Mouse (Mus musculus) CH12.LX (cell line): Measurements from ENCODE around the gene Tmc4.

Experiments
- CTCF ChIP-seq, 2 experiments: IDR thresholded peaks in 1 of 2; conservative IDR thresholded peaks in 1 of 2; 2 replicates each; pipeline ENCODE4 v1.5.1; 2011 to 2012; ENCODE audit warnings: low read depth in 2 of 2, low read length in 2 of 2, improper control_type of control experiment in 1 of 2, inconsistent platforms in 1 of 2, mild to moderate bottlenecking in 1 of 2, moderate library complexity in 1 of 2
- EP300 ChIP-seq: IDR thresholded peaks from 2 replicates; pipeline ENCODE4 v1.6.1; 2011; ENCODE audit warnings: low read length, improper control_type of control experiment
- IRF4 ChIP-seq: IDR thresholded peaks from 2 replicates; pipeline ENCODE4 v1.6.1; 2014; ENCODE audit warnings: low read depth, mild to moderate bottlenecking, inconsistent platforms, low read length, improper control_type of control experiment
- MAFK ChIP-seq: IDR thresholded peaks from 2 replicates; pipeline ENCODE4 v1.6.1; 2011; ENCODE audit warnings: low read length, improper control_type of control experiment; ENCODE audit not compliant: insufficient replicate concordance
- MAZ ChIP-seq: IDR thresholded peaks from 2 replicates; pipeline ENCODE4 v1.6.1; 2012; ENCODE audit warnings: low read depth, mild to moderate bottlenecking, inconsistent platforms, low read length, improper control_type of control experiment, moderate library complexity
- MYC ChIP-seq: IDR thresholded peaks from 2 replicates; pipeline ENCODE4 v1.6.1; 2011; ENCODE audit warnings: low read depth, mild to moderate bottlenecking, improper control_type of control experiment, low read length
- NRF1 ChIP-seq: IDR thresholded peaks from 2 replicates; pipeline ENCODE4 v1.6.1; 2014; ENCODE audit warnings: low read depth, mild to moderate bottlenecking, inconsistent platforms, low read length, improper control_type of control experiment, moderate library complexity
- POLR2A ChIP-seq: IDR thresholded peaks from 2 replicates; pipeline ENCODE4 v1.6.1; 2011; ENCODE audit warnings: low read depth, mild to moderate bottlenecking, improper control_type of control experiment, low read length
- RAD21 ChIP-seq: IDR thresholded peaks from 2 replicates; pipeline ENCODE4 v1.6.1; 2011; ENCODE audit warnings: low read depth, mild to moderate bottlenecking, low read length, improper control_type of control experiment, moderate library complexity
- ZC3H11A ChIP-seq: IDR thresholded peaks from 2 replicates; pipeline ENCODE4 v1.6.1; 2012; ENCODE audit warnings: low read depth, mild to moderate bottlenecking, inconsistent platforms, low read length, improper control_type of control experiment

- TF ChIP-seq ZC3H11A (no peak), EP300 (no peak), MAZ (no peak), MYC (no peak), CTCF (conservative IDR thresholded peaks at IDR 0.05 in 1 of 2, IDR thresholded peaks at IDR 0.05 in 1 of 2; ENCODE audit: low read depth in 2 of 2, low read length in 2 of 2) (no peak), IRF4 (no peak), MAFK (no peak), POLR2A (no peak), RAD21 (no peak), NRF1 (no peak)
These were observed 33.5 kb downstream of the Tmc4 start for GRCm38 (mm10) chr7:3643843-3644242.
